In genomic region chr19:47046343-47046742, GRCm38 (mm10) we compare ENCODE assay signal across 21 mouse cellular contexts. TPM values are rescaled to one million over a fixed set of nuclear protein-coding genes. Genes with fewer than 3 reads are reported as not detected.
DNase-seq lines count a peak whose midpoint lies in the region; ATAC-seq and TF ChIP-seq lines count a peak whose summit lies in the region.
"Had no signal": no experiment of that assay in that cellular context is flagged by ENCODE, and none has a peak within 500 bp of the region (broad histone marks: within the 10 kb centered on the region; RNA-seq: fewer than 3 reads in every experiment).

No protein-coding gene starts in this region.

- H3K4me2 ChIP-seq in stomach, postnatal 0 days (replicated peaks; ENCODE audit: low read depth), result no peak overlapping the region
- H3K4me2 ChIP-seq: embryonic facial prominence, embryonic 13.5 days; heart, embryonic 13.5 days; limb, embryonic 15.5 days; neural tube, embryonic 12.5 days had no signal

- no peak for DNase-seq in gastrocnemius, adult 2 months
- no peak for DNase-seq in gastrocnemius, postnatal 14 days
- DNase-seq in layer of hippocampus, adult 2 months (ENCODE audit: low spot score in 2 of 2), result no peak
- no peak for DNase-seq in layer of hippocampus, postnatal 36 days
- DNase-seq in retina, postnatal 1 day, result peak; percentile 9
- DNase-seq in retina, embryonic 14.5 days (ENCODE audit: low spot score), result no peak
- no peak for DNase-seq in stomach, postnatal 0 days (ENCODE audit: low spot score)
- DNase-seq in spleen, postnatal 10 days (ENCODE audit: low spot score in 2 of 2), result no peak
- DNase-seq: adrenal gland, adult 8-10 months; cerebellum, adult 11 months; cerebellum, postnatal 25 days; kidney, postnatal 14 days; lung, postnatal 10 days; right cerebral cortex, postnatal 25 days; thymus, postnatal 25 days had no signal

- no peaks in the 10 kb centered on the region for H3K9me3 ChIP-seq in stomach, postnatal 0 days (ENCODE audit: control insufficient read depth, low read length)
- H3K9me3 ChIP-seq: embryonic facial prominence, embryonic 13.5 days; heart, embryonic 13.5 days; hindbrain, embryonic 10.5 days; limb, embryonic 15.5 days; neural tube, embryonic 12.5 days had no signal

- no peak overlapping the region for H3K4me3 ChIP-seq in gastrocnemius, adult 2 months
- no peak overlapping the region for H3K4me3 ChIP-seq in layer of hippocampus, adult 2 months
- no peak overlapping the region for H3K4me3 ChIP-seq in stomach, postnatal 0 days (ENCODE audit: low read depth, low read length)
- H3K4me3 ChIP-seq: embryonic facial prominence, embryonic 13.5 days; heart, embryonic 13.5 days; hindbrain, embryonic 10.5 days; limb, embryonic 15.5 days; neural tube, embryonic 12.5 days had no signal

- no peak overlapping the region for H3K9ac ChIP-seq in stomach, postnatal 0 days (ENCODE audit: low read length)
- H3K9ac ChIP-seq: embryonic facial prominence, embryonic 13.5 days; heart, embryonic 13.5 days; limb, embryonic 15.5 days; neural tube, embryonic 12.5 days had no signal

- H3K36me3 ChIP-seq in stomach, postnatal 0 days (ENCODE audit: control insufficient read depth, insufficient read depth, low read length), result peaks cover 3% of the 10 kb centered on the region; the same call in 1 of the 2 replicates

- TF ChIP-seq CTCF in gastrocnemius, adult 2 months (IDR thresholded peaks at IDR 0.05), result peak; percentile 13; the same call in 1 of the 2 replicates
- TF ChIP-seq CTCF in layer of hippocampus, adult 2 months (conservative IDR thresholded peaks at IDR 0.05), result peak; percentile 60
- peak; percentile 51 for TF ChIP-seq CTCF in stomach, postnatal 0 days (IDR thresholded peaks at IDR 0.05; ENCODE audit: low read depth)

- H3K4me1 ChIP-seq in stomach, postnatal 0 days (replicated peaks; ENCODE audit: control insufficient read depth, insufficient read depth), result peaks cover 3% of the 10 kb centered on the region; the same call in 1 of the 2 replicates

- 100% methylated on average over 1 of the region's 1 CpGs for WGBS in stomach, postnatal 0 days

- H3K27ac ChIP-seq in gastrocnemius, adult 2 months, result no peak overlapping the region
- H3K27ac ChIP-seq in layer of hippocampus, adult 2 months, result no peak overlapping the region
- no peak overlapping the region for H3K27ac ChIP-seq in stomach, postnatal 0 days (replicated peaks)
- H3K27ac ChIP-seq: embryonic facial prominence, embryonic 13.5 days; heart, embryonic 13.5 days; hindbrain, embryonic 10.5 days; limb, embryonic 15.5 days; neural tube, embryonic 12.5 days had no signal

- intact Hi-C loops in gastrocnemius, adult 2 months (cut with DNase I), result loop anchor here (10.0 kb wide), 1 partner anchor 362 kb away; the partner anchor contains the start of gene Borcs7
- intact Hi-C loops in gastrocnemius, postnatal 14 days (cut with DNase I; ENCODE audit: low total_unique reads), result no loop called here

- H3K27me3 ChIP-seq in stomach, postnatal 0 days (ENCODE audit: control insufficient read depth, insufficient read depth, low read length), result no peaks in the 10 kb centered on the region
- H3K27me3 ChIP-seq: embryonic facial prominence, embryonic 13.5 days; heart, embryonic 13.5 days; limb, embryonic 15.5 days; neural tube, embryonic 12.5 days had no signal

- no peak for ATAC-seq in stomach, postnatal 0 days (ENCODE audit: low FRiP score, low TSS enrichment)

- TF ChIP-seq EP300 in stomach, postnatal 0 days (optimal IDR thresholded peaks at IDR 0.05), result no peak

RNA-seq across cellular contexts. Expression of gene Pcgf6, which starts 4.4 kb away (rescaled TPM):
- 1 to 10 TPM; 4.7 to 5.3 TPM for total RNA-seq in gastrocnemius, adult 2 months (2021)
- total RNA-seq in gastrocnemius, postnatal 14 days (2021), result 1 to 10 TPM; 2.4 to 3.1 TPM
- total RNA-seq in layer of hippocampus, adult 2 months (2021), result 10 to 100 TPM; 19.3 to 25.5 TPM
- 10 to 100 TPM; 21.3 to 24.6 TPM for total RNA-seq in layer of hippocampus, postnatal 36 days (2021)
- polyA plus RNA-seq in stomach, postnatal 0 days (2015; fragmentation: Nextera tagmentation; extraction: Ambion mirVana), result 9.8 and 10.1 TPM in 2 replicates

RNA-seq across cellular contexts. Expression of gene Taf5, which starts 21.2 kb away (rescaled TPM):
- total RNA-seq in gastrocnemius, adult 2 months (2021), result 1 to 10 TPM; 2.5 to 3.3 TPM
- 1 to 10 TPM; 2.5 to 2.7 TPM for total RNA-seq in gastrocnemius, postnatal 14 days (2021)
- total RNA-seq in layer of hippocampus, adult 2 months (2021), result 1 to 10 TPM; 5.2 to 5.6 TPM
- total RNA-seq in layer of hippocampus, postnatal 36 days (2021), result 1 to 10 TPM; 5.6 to 6.5 TPM
- 1.6 and 1.8 TPM in 2 replicates for polyA plus RNA-seq in stomach, postnatal 0 days (2015; fragmentation: Nextera tagmentation; extraction: Ambion mirVana)

RNA-seq across cellular contexts. Expression of gene Nt5c2, which starts 31.4 kb away (rescaled TPM):
- total RNA-seq in gastrocnemius, adult 2 months (2021), result 10 to 100 TPM in 1 of 2 experiments, 1 to 10 TPM in 1; 9.5 to 18.2 TPM
- 10 to 100 TPM; 17.5 to 23.0 TPM for total RNA-seq in gastrocnemius, postnatal 14 days (2021)
- 10 to 100 TPM; 80.9 to 84.4 TPM for total RNA-seq in layer of hippocampus, adult 2 months (2021)
- 10 to 100 TPM; 69.8 to 84.2 TPM for total RNA-seq in layer of hippocampus, postnatal 36 days (2021)
- 59.4 and 70.9 TPM in 2 replicates for polyA plus RNA-seq in stomach, postnatal 0 days (2015; fragmentation: Nextera tagmentation; extraction: Ambion mirVana)

RNA-seq across cellular contexts. Expression of gene Ina, which starts 31.8 kb away (rescaled TPM):
- total RNA-seq in gastrocnemius, adult 2 months (2021), result not detected
- total RNA-seq in gastrocnemius, postnatal 14 days (2021), result not detected
- 100 to 1,000 TPM; 170 to 180 TPM for total RNA-seq in layer of hippocampus, adult 2 months (2021)
- total RNA-seq in layer of hippocampus, postnatal 36 days (2021), result 100 to 1,000 TPM; 183 to 189 TPM
- 3.5 and 4.2 TPM in 2 replicates for polyA plus RNA-seq in stomach, postnatal 0 days (2015; fragmentation: Nextera tagmentation; extraction: Ambion mirVana)
- total RNA-seq: MEL had no signal

RNA-seq across cellular contexts. Expression of gene Usmg5, which starts 44.1 kb away (rescaled TPM):
- 1,000 to 10,000 TPM; 1,097 to 1,442 TPM for total RNA-seq in gastrocnemius, adult 2 months (2021)
- total RNA-seq in gastrocnemius, postnatal 14 days (2021), result 1,000 to 10,000 TPM; 1,075 to 1,222 TPM
- total RNA-seq in layer of hippocampus, adult 2 months (2021), result 100 to 1,000 TPM; 713 to 825 TPM
- 100 to 1,000 TPM; 819 to 918 TPM for total RNA-seq in layer of hippocampus, postnatal 36 days (2021)
- 1,643 and 1,847 TPM in 2 replicates for polyA plus RNA-seq in stomach, postnatal 0 days (2015; fragmentation: Nextera tagmentation; extraction: Ambion mirVana)
